Mouse (Mus musculus) intestine, postnatal 0 days (tissue): Measurements from ENCODE around the gene Slc9a9. TPM values are rescaled to one million over a fixed set of nuclear protein-coding genes. Genes with fewer than 3 reads are reported as not detected.

ENCODE experiments used
- ATAC-seq: fragments of 200-750 bp; cut with Nextera tagmentation; 2 replicates; pipeline ENCODE4 v1.8.0; 2017; ENCODE audit warnings: mild to moderate bottlenecking, moderate TSS enrichment, moderate library complexity
- H3K27ac ChIP-seq: fragments of 300-500 bp; sonication (generic); 2 replicates; pipeline ENCODE4 v1.5.1; 2014; ENCODE audit warnings: mild to moderate bottlenecking, low read depth, low read length, moderate library complexity
- H3K27me3 ChIP-seq: fragments of 300-500 bp; sonication (generic); replicated peaks from 2 replicates; pipeline ENCODE4 v1.6.1; 2014; ENCODE audit warnings: low read length, mixed read lengths; ENCODE audit not compliant: control insufficient read depth, insufficient read depth
- H3K36me3 ChIP-seq: fragments of 300-500 bp; sonication (generic); 2 replicates; pipeline ENCODE4 v1.6.1; 2014; ENCODE audit warnings: mild to moderate bottlenecking, moderate library complexity; ENCODE audit not compliant: control insufficient read depth, insufficient read depth
- H3K4me1 ChIP-seq: fragments of 300-500 bp; sonication (generic); replicated peaks from 2 replicates; pipeline ENCODE4 v1.6.1; 2014; ENCODE audit warnings: antibody characterized with exemption, low read length, mixed read lengths; ENCODE audit not compliant: control insufficient read depth, insufficient read depth
- H3K4me2 ChIP-seq: fragments of 300-500 bp; sonication (generic); replicated peaks from 2 replicates; pipeline ENCODE4 v1.6.1; 2014; ENCODE audit warnings: low read depth, mild to moderate bottlenecking, moderate library complexity
- H3K4me3 ChIP-seq: fragments of 300-500 bp; sonication (generic); 2 replicates; pipeline ENCODE4 v1.5.1; 2014; ENCODE audit warnings: low read depth, low read length
- H3K9ac ChIP-seq: fragments of 300-500 bp; sonication (generic); 2 replicates; pipeline ENCODE4 v1.6.1; 2014; ENCODE audit warnings: mild to moderate bottlenecking, low read depth, low read length
- H3K9me3 ChIP-seq: fragments of 300-500 bp; sonication (generic); 2 replicates; pipeline ENCODE4 v1.6.1; 2016; ENCODE audit warnings: mixed run types; ENCODE audit not compliant: control insufficient read depth
- CTCF ChIP-seq: sonication (generic); IDR thresholded peaks from 2 replicates; pipeline ENCODE4 v1.5.1; 2016; ENCODE audit warnings: low read depth, mild to moderate bottlenecking, control low read depth, antibody characterized with exemption, moderate library complexity
- WGBS: fragments of 180-500 bp; shearing (Covaris S2); extraction: QIAGEN DNeasy Blood & Tissue Kit; methylation state at CpG from one replicate; pipeline ENCODE4 v1.1.7; 2014; 5-methylcytosine and 5-hydroxymethylcytosine counted together
- polyA plus RNA-seq: library from polyadenylated mRNA; unstranded; fragments of >200 nt; fragmentation: Nextera tagmentation; extraction: Ambion mirVana; gene quantifications from 2 replicates; pipeline ENCODE4 v1.2.1, GENCODE M21; 2015

The Slc9a9 gene
- polyA plus RNA-seq, 1 experiment from 2014 or later, result 1.0 TPM

- Histone ChIP-seq H3K9ac (no peak overlapping the region), H3K4me2 (no peak overlapping the region), H3K4me1 (no peaks in the 10 kb centered on the region), H3K27ac (no peak overlapping the region), H3K27me3 (no peaks in the 10 kb centered on the region), H3K4me3 (no peak overlapping the region), H3K36me3 (no peaks in the 10 kb centered on the region), H3K9me3 (no peaks in the 10 kb centered on the region)
- ATAC-seq, result no peak
- 71% methylated on average over 6 of the region's 6 CpGs for WGBS
- TF ChIP-seq CTCF, result no peak
Observed at GRCm38 (mm10) chr9:95089050-95089449, 419.3 kb downstream of the Slc9a9 start.

- no peaks in the 10 kb centered on the region for H3K4me1 ChIP-seq
- no peak overlapping the region for H3K4me2 ChIP-seq
- H3K9me3 ChIP-seq, result no peaks in the 10 kb centered on the region
- 94% methylated on average over 3 of the region's 3 CpGs for WGBS
- TF ChIP-seq CTCF, result no peak
- H3K27me3 ChIP-seq, result no peaks in the 10 kb centered on the region
- no peaks in the 10 kb centered on the region for H3K36me3 ChIP-seq
- ATAC-seq, result no peak
- H3K9ac ChIP-seq, result no peak overlapping the region
- H3K27ac ChIP-seq, result no peak overlapping the region
- H3K4me3 ChIP-seq, result no peak overlapping the region
Observed at GRCm38 (mm10) chr9:95096486-95096885, 426.8 kb downstream of the Slc9a9 start.

GRCm38 (mm10) chr9:95105768-95106167 lies 436.1 kb downstream of the Slc9a9 start:
- H3K4me1 ChIP-seq, result no peaks in the 10 kb centered on the region
- 87% methylated on average over 6 of the region's 6 CpGs for whole genome bisulfite sequencing
- ATAC-seq, result no peak
- H3K4me2 ChIP-seq, result no peak overlapping the region
- no peak overlapping the region for H3K4me3 ChIP-seq
- TF ChIP-seq CTCF, result no peak
- no peaks in the 10 kb centered on the region for H3K36me3 ChIP-seq
- H3K9me3 ChIP-seq, result no peaks in the 10 kb centered on the region
- no peak overlapping the region for H3K9ac ChIP-seq
- H3K27me3 ChIP-seq, result no peaks in the 10 kb centered on the region
- H3K27ac ChIP-seq, result no peak overlapping the region

GRCm38 (mm10) chr9:95109799-95110198 lies 440.1 kb downstream of the Slc9a9 start:
- no peaks in the 10 kb centered on the region for H3K27me3 ChIP-seq
- no peaks in the 10 kb centered on the region for H3K4me1 ChIP-seq
- no peaks in the 10 kb centered on the region for H3K36me3 ChIP-seq
- 0 out of 2 replicates have a peak, but pooled peaks have one; percentile 51 for ATAC-seq
- no peak overlapping the region for H3K9ac ChIP-seq
- no peak overlapping the region for H3K4me3 ChIP-seq
- no peak for TF ChIP-seq CTCF
- H3K27ac ChIP-seq, result no peak overlapping the region
- H3K4me2 ChIP-seq, result no peak overlapping the region
- no peaks in the 10 kb centered on the region for H3K9me3 ChIP-seq

- H3K27me3 ChIP-seq, result no peaks in the 10 kb centered on the region
- H3K27ac ChIP-seq, result no peak overlapping the region
- WGBS, result 85% methylated on average over 5 of the region's 5 CpGs
- H3K4me3 ChIP-seq, result no peak overlapping the region
- no peak overlapping the region for H3K9ac ChIP-seq
- no peaks in the 10 kb centered on the region for H3K36me3 ChIP-seq
- ATAC-seq, result no peak
- H3K4me2 ChIP-seq, result no peak overlapping the region
- no peaks in the 10 kb centered on the region for H3K9me3 ChIP-seq
- no peak for TF ChIP-seq CTCF
- no peaks in the 10 kb centered on the region for H3K4me1 ChIP-seq
Observed at GRCm38 (mm10) chr9:95110768-95111167, 441.1 kb downstream of the Slc9a9 start.

- H3K36me3 ChIP-seq, result no peaks in the 10 kb centered on the region
- H3K4me2 ChIP-seq, result no peak overlapping the region
- H3K9me3 ChIP-seq, result no peaks in the 10 kb centered on the region
- no peak for ATAC-seq
- WGBS, result 80% methylated on average over 1 of the region's 1 CpGs
- H3K9ac ChIP-seq, result no peak overlapping the region
- H3K27ac ChIP-seq, result no peak overlapping the region
- H3K27me3 ChIP-seq, result no peaks in the 10 kb centered on the region
- no peak for TF ChIP-seq CTCF
- no peaks in the 10 kb centered on the region for H3K4me1 ChIP-seq
- no peak overlapping the region for H3K4me3 ChIP-seq
Observed at GRCm38 (mm10) chr9:95111732-95112131, 442.0 kb downstream of the Slc9a9 start.
